Comparison of ENCODE assay signal across 18 mouse cellular contexts in genomic region chr6:113163513-113163912, GRCm38 (mm10). TPM values are rescaled to one million over a fixed set of nuclear protein-coding genes. Genes with fewer than 3 reads are reported as not detected.
"Had no signal": no experiment of that assay in that cellular context is flagged by ENCODE, and none has a peak within 500 bp of the region (broad histone marks: within the 10 kb centered on the region; RNA-seq: fewer than 3 reads in every experiment).

No protein-coding gene starts in this region.

- H3K9me3 ChIP-seq: neural tube, embryonic 12.5 days; neural tube, embryonic 13.5 days; neural tube, embryonic 15.5 days; stomach, embryonic 15.5 days had no signal

- H3K27me3 ChIP-seq: neural tube, embryonic 12.5 days; neural tube, embryonic 13.5 days; neural tube, embryonic 15.5 days; stomach, embryonic 15.5 days had no signal

- H3K9ac ChIP-seq: neural tube, embryonic 12.5 days; neural tube, embryonic 13.5 days; neural tube, embryonic 15.5 days; stomach, embryonic 15.5 days had no signal

- H3K36me3 ChIP-seq: neural tube, embryonic 15.5 days had no signal

- DNase-seq: retina, postnatal 1 day; right cerebral cortex, adult 18-20 months; right cerebral cortex, postnatal 14 days; right cerebral cortex, postnatal 25 days; right cerebral cortex, postnatal 4 days; spleen, adult 18-20 months; thymus, adult 18-20 months; thymus, adult 2 months; thymus, postnatal 14 days; thymus, postnatal 25 days; thymus, postnatal 36 days; thymus, postnatal 4 days had no signal

- H3K27ac ChIP-seq: neural tube, embryonic 12.5 days; neural tube, embryonic 13.5 days; neural tube, embryonic 15.5 days; stomach, embryonic 15.5 days; stomach, postnatal 0 days had no signal

- H3K4me1 ChIP-seq: neural tube, embryonic 12.5 days had no signal

- H3K4me3 ChIP-seq: neural tube, embryonic 12.5 days; neural tube, embryonic 13.5 days; neural tube, embryonic 15.5 days; stomach, embryonic 15.5 days had no signal

RNA-seq across cellular contexts. Expression of gene Lhfpl4, which starts 31.7 kb away (rescaled TPM):
- total RNA-seq: neutrophil, adult 5-6 weeks had no signal
